Mouse (Mus musculus): Measurements from ENCODE around the gene Prkar2a.
A peak's percentile ranks its signal among the peaks of the same experiment; 100 is the strongest.

Gene Prkar2a

DNA sequence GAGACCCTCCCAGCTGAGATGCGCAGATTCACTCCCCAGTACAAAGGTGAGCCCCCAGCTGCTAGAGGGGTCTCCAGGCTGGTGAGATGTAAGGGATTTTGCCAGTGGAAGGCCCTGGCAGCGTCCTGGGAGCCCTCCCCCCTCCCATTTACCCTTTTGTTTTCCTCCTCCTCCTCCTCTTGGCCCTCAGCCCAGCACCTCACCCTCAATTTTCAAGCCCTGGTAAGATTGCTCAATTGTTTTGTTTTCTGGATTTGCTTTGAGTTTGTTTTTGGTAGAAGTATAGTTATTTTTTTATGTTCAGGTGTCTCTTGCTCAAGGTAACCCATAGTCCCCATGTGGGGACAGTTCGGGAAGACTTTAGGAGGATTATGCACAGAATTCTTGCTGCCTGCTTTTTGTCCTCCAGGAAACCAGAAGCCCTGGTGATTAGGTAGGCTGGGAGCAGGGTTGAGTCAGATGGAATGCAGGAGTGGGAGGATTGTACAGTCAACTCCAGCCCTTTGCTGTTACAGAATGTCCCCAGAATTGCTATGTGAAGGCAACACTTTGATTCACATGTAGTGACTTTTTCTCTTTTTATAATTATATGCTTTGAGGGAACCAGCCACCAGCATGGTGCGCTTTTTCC is 107.4 kb downstream of the Prkar2a start:
- peak; percentile 53 to 73 for DNase-seq

GRCm38 (mm10) chr9:108797477-108797876 is 108.4 kb downstream of the Prkar2a start:
- no peak for DNase-seq

DNA sequence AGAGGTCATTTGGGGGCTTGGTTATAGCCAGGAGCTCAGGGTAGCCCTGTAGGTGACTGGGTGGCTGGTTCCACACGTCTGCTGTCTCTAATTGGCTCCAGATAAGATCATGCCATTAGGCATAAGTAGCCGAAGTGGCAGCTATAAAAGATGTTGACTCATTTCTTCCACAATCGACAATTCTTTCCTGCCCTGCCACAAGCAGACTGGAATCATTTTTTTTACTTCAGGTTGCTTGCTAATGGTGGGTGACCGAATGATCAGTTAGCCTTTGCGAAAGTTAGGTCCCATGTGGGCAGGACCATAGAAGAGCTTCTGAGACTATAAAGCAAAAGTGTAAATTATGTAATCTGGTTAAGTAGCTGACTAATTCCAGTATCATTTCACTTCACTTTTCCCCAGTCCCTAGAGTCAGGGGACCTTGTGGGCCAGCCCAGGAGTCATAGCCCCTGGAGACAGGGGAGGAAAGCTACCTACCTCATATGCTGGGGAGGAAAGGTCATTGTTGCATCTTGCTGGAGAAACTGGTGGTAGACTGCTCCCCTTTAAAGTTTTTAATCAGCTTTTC is 109.5 kb downstream of the Prkar2a start:
- DNase-seq = no peak

DNA sequence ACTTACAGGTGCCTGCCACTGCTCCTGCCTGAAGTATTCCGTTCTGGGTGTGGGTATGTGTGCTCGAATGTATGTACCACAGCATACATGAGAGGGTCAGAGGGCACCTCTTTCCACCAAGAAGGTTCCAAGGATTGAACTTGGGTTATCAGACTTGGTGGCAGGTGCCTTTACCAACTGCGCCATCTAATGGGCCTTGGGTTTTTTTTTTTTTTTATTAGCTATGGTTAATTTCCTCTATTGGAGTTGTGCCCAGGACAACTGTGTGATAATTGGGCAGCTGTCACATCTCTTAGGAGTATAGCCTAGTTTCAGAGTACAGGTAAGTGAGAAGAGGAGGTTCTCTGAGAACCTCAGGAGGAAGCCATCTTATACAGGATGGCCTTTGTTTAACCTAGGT is 110.5 kb downstream of the Prkar2a start:
- no peak for DNase-seq
